Mouse (Mus musculus) testis, adult 2 months (tissue): ENCODE data around the gene Lars2.
"Not testable (repeated sequence)": the region's sequence is repeated elsewhere in the genome, so short reads cannot be mapped to it uniquely, and the experiment has no call there.

Source experiments
- CTCF ChIP-seq: fragments of 200-500 bp; IDR thresholded peaks from 2 replicates; pipeline ENCODE4 v1.5.1; 2012; ENCODE audit warnings: low read depth, mild to moderate bottlenecking, inconsistent platforms, low read length, moderate library complexity; ENCODE audit not compliant: control insufficient read depth, insufficient read depth, insufficient replicate concordance
- POLR2A ChIP-seq: fragments of 200-500 bp; IDR thresholded peaks from 2 replicates; pipeline ENCODE4 v1.6.1; 2012; ENCODE audit warnings: low read depth, mild to moderate bottlenecking, inconsistent platforms, low read length, moderate library complexity; ENCODE audit not compliant: control insufficient read depth

- TF ChIP-seq CTCF, POLR2A: not testable (repeated sequence)
Observed at GRCm38 (mm10) chr9:123447101-123447500, 80.4 kb downstream of the Lars2 start.
